Mouse (Mus musculus) E14TG2a.4 (cell line): ENCODE measurements around the gene Vamp3.

Source experiments
- CTCF ChIP-seq: conservative IDR thresholded peaks from 2 replicates; pipeline ENCODE4 v1.5.1; 2014; ENCODE audit warnings: low read length
- NANOG ChIP-seq: IDR thresholded peaks from 2 replicates; pipeline ENCODE4 v1.6.1; 2014; ENCODE audit warnings: borderline replicate concordance, low read length, mixed read lengths
- POU5F1 ChIP-seq: IDR thresholded peaks from 2 replicates; pipeline ENCODE4 v1.6.1; 2014; ENCODE audit warnings: low read length, borderline replicate concordance

DNA sequence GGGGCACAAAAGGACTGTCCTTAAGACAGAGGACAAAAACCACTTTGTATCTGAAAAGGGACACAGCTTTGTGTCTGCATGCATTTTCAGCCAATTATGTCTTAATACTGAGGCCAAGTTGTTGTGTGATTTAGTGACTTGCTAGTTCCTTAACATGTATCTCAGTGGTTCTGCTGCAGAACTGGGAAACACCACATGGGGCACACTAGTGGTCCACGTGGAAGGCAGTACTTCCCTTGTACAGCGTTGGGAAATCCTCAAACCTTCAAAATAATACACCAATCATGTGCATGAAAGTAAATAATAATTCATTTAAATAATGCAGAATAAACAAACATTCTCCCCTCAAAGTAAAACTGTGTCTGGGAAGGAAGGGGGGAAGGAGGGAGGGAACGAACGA lies 11.0 kb upstream of the Vamp3 start:
- TF ChIP-seq CTCF (peak; percentile 11; the same call in 1 of the 2 replicates), NANOG (no peak), POU5F1 (no peak)
